Mouse (Mus musculus) layer of hippocampus, postnatal 25 days (tissue): ENCODE measurements at regions not wholly inside any gene's neighbourhood (a gene's known extent, or its start where the extent isn't known, plus 50 kb on each side); places are given as distances from the start of the nearest gene placed in this dataset.
A peak's percentile ranks its signal among the peaks of the same experiment; 100 is the strongest.

ENCODE experiments used
- DNase-seq, 2 experiments: peaks; one replicate each; pipeline ENCODE4 v3.0.0; 2022; ENCODE audit warnings: mixed read lengths in 2 of 2, low spot score in 1 of 2; ENCODE audit errors: extremely low spot score in 1 of 2

- no peak for DNase-seq
Measured at GRCm38 (mm10) chr6:84514623-84515022, 79.1 kb downstream of the Cyp26b1 start.

DNA sequence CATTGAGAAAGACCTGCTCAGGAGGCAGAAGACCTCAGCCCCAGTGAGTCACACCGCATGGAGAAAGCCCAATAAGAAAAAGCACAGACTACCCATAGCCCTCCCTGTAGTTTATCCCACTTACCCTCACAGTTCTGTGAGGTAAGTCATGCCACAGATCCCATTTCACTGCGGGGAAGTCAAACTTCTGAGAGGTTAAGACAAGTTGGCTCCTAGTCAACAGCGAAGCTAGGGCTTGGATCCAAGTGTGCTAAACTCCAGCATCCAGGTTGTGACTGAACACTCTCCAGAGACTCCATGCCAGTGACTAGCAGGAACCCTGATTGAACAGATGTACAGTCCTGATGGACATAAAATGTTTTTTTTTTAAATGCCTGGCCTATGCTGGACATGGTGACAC, 85.1 kb downstream of the Cyp26b1 start:
- no peak for DNase-seq

GRCm38 (mm10) chr6:84506675-84507074, 87.0 kb downstream of the Cyp26b1 start:
- no peak for DNase-seq

DNA sequence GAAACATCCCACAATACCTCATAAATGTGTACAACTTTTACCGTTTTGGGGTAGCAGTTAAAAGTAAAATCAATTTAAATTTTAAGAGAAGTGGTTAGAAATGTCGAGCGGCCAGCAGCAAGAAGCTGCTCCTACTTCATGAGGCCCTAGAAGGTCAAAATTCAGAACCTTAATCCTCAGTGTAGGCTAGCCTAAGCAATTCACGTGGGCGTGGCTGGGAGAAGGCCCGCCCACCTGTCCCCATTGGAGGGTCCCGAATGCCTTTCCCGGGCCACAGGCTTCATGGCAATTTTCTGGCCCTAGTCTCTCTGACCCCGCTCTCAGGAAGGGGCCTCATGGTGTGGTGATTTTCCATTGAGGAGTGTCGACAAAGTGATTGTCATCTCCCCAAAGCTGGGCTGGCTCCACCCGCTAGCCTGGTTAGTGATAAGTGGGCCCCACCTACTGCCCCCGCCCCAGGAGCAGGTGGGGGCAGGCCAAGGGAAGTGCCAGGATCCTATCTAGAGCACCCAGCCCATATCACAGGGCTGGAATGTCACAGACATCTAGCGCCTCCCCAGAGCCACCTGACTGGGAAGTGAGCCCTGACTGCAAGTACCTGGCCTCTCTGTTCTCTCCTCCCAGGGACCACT, 93.3 kb downstream of the Cyp26b1 start:
- no peak for DNase-seq

- DNase-seq, result no peak
Measured at GRCm38 (mm10) chr6:84498076-84498475, 95.6 kb downstream of the Cyp26b1 start.

DNA sequence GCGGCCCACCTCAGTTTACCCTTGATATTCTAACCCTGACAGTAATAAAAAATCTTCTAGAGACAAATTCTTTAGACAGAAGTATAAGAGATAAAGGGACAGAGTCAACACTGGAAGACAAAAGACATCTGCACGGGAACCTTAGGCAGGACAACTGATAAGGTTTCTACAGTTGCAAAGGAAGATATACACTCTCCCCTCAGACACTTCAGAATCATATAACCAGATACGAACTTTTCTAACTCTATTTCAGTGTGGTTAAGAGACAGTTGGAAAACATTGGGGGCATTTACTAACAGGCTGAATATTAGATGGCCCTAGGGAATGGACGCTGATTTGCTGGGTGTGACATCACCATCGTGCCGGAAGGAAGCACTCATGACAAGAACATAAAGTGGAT, 100.0 kb downstream of the Cyp26b1 start:
- no peak for DNase-seq

DNA sequence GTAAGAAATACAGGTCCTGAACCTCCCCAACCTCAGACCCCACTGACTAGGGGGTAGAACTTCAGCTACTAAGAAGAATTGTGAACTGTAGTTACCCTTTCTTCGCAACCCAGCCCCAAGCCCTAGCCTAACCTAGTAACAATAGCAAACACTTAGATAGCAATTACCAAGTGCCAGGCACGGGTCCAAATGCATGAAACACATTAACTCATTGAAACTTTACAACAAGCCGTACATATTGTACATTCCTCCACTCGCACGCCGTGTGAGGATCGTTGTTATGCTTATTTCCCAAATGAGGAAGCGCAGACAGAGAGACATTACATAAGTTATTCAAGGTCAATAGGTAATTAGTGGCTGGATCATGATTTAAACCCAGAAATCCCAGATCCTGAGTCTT, 100.5 kb downstream of the Cyp26b1 start:
- DNase-seq, result no peak

GRCm38 (mm10) chr6:84492594-84492993, 101.1 kb downstream of the Cyp26b1 start:
- no peak for DNase-seq

GRCm38 (mm10) chr6:84491106-84491505, 102.6 kb downstream of the Cyp26b1 start:
- DNase-seq, result no peak

DNA sequence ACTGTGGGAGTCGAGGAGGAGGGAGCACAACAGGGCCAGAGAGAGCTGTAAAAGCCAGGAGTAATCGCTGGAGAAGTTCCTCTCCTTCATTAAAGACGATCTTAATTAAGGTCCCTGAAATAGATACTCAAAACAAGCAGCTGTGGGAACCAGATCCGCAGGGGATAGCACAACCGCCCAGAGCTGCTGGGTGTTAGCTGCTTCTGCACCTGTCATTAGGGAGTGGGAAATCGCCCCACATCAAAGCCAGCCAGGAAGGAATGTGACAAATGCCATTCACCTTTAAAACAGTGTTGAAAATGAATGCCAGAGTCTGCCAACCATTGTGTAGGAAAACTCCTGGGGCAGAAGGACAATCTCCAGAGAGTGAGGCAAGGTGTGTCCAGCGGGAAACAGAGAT, 112.5 kb downstream of the Cyp26b1 start:
- DNase-seq, result no peak

GRCm38 (mm10) chr6:84477072-84477471, 116.6 kb downstream of the Cyp26b1 start:
- no peak for DNase-seq

DNA sequence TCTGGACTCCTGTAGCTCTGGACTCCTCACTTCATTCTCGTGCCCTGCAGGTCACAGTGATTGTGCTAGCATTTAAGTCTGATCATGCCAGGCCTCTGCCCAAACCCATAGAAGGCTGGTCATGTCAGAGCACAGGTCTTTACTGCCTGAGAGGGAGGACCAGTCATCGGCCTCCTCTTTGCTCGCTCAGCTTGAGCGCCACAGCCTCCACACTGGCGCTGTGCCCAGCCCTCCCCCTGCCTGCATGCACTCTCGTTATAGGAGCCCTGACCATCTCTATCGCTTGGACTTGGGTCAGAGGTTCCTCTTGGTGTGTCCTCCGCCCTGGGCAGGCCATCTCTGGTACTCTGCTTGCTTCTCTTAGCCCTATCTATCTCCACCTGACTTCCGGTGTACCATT, 117.2 kb downstream of the Cyp26b1 start:
- peak in 1 of 2 experiments; percentile 36 for DNase-seq

DNA sequence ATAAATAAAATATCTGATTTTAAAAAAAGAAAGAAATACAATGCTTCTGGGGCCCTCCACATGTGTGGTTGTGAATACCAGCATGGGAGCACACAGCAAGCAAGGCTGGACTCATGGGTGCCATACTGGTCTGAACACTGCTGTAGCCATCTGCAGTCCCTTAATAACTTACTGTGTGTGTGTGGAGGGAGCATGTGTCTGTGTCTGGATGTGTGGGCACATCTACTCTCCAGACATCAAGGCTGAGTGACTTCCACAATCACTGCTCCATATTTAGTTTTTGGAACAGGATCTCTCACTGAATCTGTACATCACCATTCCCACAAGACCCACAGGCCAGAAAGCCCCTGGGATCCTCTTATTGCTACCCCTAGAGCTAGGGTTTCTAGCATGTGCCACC, 118.9 kb downstream of the Cyp26b1 start:
- DNase-seq, result no peak

DNA sequence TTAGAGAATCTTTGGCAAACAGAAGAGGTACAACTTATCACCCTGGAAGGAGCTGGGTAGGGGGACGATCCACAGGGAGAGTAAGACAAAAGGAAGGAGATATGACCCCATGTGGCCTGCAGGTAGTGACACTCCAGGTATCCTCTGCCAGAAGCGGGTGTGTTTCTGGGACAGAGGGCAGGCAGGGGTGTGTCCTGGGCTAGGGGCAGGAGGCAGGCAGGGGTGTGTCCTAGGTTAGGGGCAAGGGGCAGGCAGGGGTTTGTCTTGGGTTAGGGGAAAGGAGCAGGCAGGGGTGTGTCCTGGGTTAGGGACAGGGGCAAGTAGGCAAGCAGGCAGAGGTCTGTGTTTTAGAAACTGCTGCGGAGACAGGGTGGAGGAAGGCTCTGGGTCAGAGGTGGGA, 120.5 kb downstream of the Cyp26b1 start:
- no peak for DNase-seq

DNA sequence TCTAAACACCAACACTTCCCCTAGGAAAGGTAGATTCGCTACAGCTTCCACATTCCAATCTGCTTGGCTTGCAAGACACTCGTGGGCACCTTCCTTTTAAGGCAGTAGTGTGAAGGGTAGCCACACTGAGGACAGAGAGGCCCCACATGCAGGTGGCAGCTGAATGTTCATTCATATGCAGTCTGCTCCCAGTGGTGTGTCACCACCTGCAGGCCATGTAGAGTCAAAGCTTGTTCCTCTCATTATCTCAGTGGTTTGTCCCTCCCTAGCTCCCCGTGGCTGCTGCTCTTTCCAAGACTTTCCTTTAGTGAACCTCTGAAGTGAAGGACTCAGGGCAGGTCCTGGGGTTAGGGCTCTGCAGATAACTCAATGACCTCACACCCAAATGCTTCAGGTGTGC, 121.4 kb downstream of the Cyp26b1 start:
- no peak for DNase-seq

DNA sequence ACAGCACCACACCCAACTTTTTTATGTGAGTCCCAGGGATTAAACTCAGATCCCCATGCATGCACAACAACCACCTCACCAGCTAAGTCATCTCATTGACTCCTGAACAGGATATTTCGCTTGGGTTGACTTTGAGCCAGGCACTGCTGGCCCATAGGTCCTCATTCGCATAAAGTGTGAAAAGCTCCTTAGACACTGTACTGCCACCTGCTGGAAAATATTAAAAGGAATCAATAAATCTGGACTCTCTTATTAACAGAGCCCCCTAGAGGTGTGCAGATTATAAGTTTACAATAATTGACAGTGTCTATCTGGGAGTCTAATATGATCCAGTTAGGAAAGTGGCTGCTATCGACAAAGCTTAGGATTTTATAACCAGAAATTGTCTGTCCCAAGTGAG, 126.4 kb downstream of the Cyp26b1 start:
- no peak for DNase-seq

DNA sequence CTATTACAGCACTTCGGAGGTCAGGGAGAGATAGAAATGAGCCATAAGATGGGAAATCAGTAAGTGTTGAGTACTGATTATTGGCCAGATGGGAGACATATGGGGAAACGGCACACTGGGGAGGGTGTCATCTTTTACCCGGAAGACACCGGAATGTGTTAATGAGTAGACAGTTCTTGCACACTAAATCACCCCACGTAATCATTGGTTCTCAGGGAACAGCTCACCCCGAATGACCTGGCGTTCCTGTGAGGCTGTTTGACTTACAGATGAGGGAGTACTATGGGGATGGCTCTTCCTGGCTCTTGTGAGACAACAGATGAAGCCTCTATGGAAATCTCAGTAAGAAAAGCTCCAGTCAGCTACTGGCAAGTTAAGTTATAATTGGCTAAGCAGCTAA, 127.5 kb downstream of the Cyp26b1 start:
- DNase-seq, result no peak

DNA sequence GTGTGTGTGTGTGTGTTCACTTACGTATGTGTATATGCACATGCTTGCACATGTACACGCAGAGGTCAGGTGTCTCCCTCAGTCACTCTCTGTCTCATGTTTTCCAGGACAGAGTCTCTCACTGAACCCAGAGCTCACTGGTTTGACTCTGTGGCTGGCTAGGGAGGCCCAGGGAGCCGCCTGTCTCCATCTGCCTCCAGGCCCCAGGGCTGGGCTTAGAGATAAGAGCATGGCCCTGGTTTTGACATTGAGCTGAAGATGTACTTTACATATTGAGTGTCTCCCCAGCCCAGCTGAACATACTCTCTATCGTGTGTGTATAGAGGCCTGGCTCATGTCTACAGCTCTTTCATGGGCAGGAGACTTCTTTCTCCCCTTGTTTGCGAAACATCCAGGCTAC, 128.1 kb downstream of the Cyp26b1 start:
- DNase-seq, result no peak

GRCm38 (mm10) chr6:84463592-84464367, 129.9 kb downstream of the Cyp26b1 start:
- DNase-seq, result no peak

DNA sequence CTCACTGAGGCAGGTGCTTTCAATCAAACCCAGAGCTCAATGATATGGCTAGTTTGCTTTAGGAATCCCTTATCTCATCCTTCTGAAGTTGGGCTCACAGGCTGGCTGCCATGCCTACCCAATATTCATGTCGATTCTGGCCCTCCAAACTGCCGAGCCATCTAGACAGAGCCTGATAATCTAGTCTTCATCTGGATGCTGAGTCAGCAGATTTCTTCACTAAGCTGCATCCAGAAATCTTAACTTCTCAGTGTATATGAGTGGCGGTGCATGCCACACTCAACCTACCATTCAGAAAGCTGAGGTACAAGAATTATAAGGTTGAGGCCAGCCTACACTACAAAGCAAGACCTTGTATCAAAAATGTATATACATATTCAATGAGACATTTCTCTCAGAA, 136.9 kb downstream of the Cyp26b1 start:
- DNase-seq, result no peak

GRCm38 (mm10) chr6:84445093-84445492, 148.6 kb downstream of the Cyp26b1 start:
- no peak for DNase-seq

DNA sequence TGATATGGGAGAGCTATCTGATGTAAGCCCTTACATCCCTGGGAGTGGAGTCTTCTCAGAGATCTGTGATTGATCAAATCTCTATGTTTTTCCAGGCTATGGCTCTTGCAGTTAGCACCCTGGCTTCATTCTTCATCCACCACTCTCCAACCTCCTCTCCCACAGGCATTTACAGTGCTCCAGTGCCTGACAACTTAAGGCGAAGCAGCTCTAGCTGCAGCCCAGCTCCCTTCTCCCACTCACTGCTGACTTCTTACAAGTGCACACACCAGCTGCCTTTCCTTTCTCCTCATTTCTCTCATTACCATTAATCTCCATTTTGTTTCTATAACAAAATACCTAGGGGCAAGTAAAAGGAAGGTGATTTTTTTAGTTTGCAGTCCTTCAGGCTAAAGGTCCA, 151.0 kb downstream of the Cyp26b1 start:
- no peak for DNase-seq
